ENCODE assay signal across 8 mouse cellular contexts in genomic region chr9:30940328-30940727, GRCm38 (mm10). TPM values are rescaled to one million over a fixed set of nuclear protein-coding genes. Genes with fewer than 3 reads are reported as not detected.
A peak's percentile ranks its signal among the peaks of the same experiment; 100 is the strongest.
DNase-seq lines count a peak whose midpoint lies in the region; ATAC-seq and TF ChIP-seq lines count a peak whose summit lies in the region.
"Had no signal": no experiment of that assay in that cellular context is flagged by ENCODE, and none has a peak within 500 bp of the region (broad histone marks: within the 10 kb centered on the region; RNA-seq: fewer than 3 reads in every experiment).

No protein-coding gene starts in this region.

- DNase-seq in T-cell, adult 2 months (ENCODE audit: low spot score) = peak; percentile 11
- DNase-seq in c-Kit-positive CD71-positive TER-119-positive erythroid progenitor cells, embryonic 14.5 days (ENCODE audit: low spot score) = peak; percentile 34
- DNase-seq in forebrain, embryonic 14.5 days (ENCODE audit: low spot score) = peak; percentile 93
- DNase-seq in hindbrain, embryonic 11.5 days (ENCODE audit: low spot score) = peak; percentile 94
- peak; percentile 88 to 98 for DNase-seq in layer of hippocampus, postnatal 25 days (ENCODE audit: extremely low spot score in 1 of 2, low spot score in 1 of 2)
- DNase-seq in spleen, adult 2 months (ENCODE audit: low read depth in 1 of 2, low spot score in 2 of 2) = peak in 1 of 2 experiments; percentile 23

- H3K27ac ChIP-seq in forebrain, embryonic 14.5 days (ENCODE audit: low read depth, low read length) = no peak overlapping the region
- no peak overlapping the region for H3K27ac ChIP-seq in hindbrain, embryonic 11.5 days (ENCODE audit: low read depth, low read length)
- H3K27ac ChIP-seq in spleen, adult 2 months (ENCODE audit: insufficient read depth, low read length) = no peak overlapping the region

- H3K4me1 ChIP-seq in forebrain, embryonic 14.5 days (ENCODE audit: control insufficient read depth, insufficient read depth, low read length) = 0 out of 2 replicates have a peak, but pooled peaks cover 3% of the 10 kb centered on the region
- no peaks in the 10 kb centered on the region for H3K4me1 ChIP-seq in hindbrain, embryonic 11.5 days (replicated peaks; ENCODE audit: control insufficient read depth, insufficient read depth, low read length)
- no peaks in the 10 kb centered on the region; the same call in 1 of the 2 replicates for H3K4me1 ChIP-seq in spleen, adult 2 months (ENCODE audit: control insufficient read depth, insufficient read depth, insufficient read length)

- H3K27me3 ChIP-seq in forebrain, embryonic 14.5 days (replicated peaks; ENCODE audit: control insufficient read depth, insufficient read depth, low read length) = peaks cover 34% of the 10 kb centered on the region
- peaks cover 34% of the 10 kb centered on the region for H3K27me3 ChIP-seq in hindbrain, embryonic 11.5 days (ENCODE audit: control insufficient read depth, insufficient read depth, low read length)
- H3K27me3 ChIP-seq in spleen, adult 2 months (ENCODE audit: control insufficient read depth, insufficient read depth, low read length) = peaks cover 14% of the 10 kb centered on the region

- no peak overlapping the region for H3K4me2 ChIP-seq in forebrain, embryonic 14.5 days (ENCODE audit: low read length)
- no peak overlapping the region for H3K4me2 ChIP-seq in hindbrain, embryonic 11.5 days (replicated peaks; ENCODE audit: low read depth, low read length)

- peak; percentile 43; the same call in 1 of the 2 replicates for ATAC-seq in forebrain, embryonic 14.5 days
- no peak for ATAC-seq in hindbrain, embryonic 11.5 days (ENCODE audit: low FRiP score)
- peak; percentile 86 for ATAC-seq in megakaryocyte progenitor cell, adult 5-6 weeks (replicated peaks; ENCODE audit: poor library complexity)

- no peak overlapping the region for H3K9ac ChIP-seq in forebrain, embryonic 14.5 days (ENCODE audit: low read length)
- H3K9ac ChIP-seq in hindbrain, embryonic 11.5 days (ENCODE audit: low read depth, low read length) = no peak overlapping the region

- TF ChIP-seq POLR2A in spleen, adult 2 months (IDR thresholded peaks at IDR 0.05; ENCODE audit: low read depth, low read length) = no peak

- no peaks in the 10 kb centered on the region for H3K9me3 ChIP-seq in forebrain, embryonic 14.5 days (replicated peaks; ENCODE audit: control insufficient read depth, low read length)
- no peaks in the 10 kb centered on the region for H3K9me3 ChIP-seq in hindbrain, embryonic 11.5 days (ENCODE audit: control insufficient read depth, low read length)
- H3K9me3 ChIP-seq: megakaryocyte, embryonic 14.5 days had no signal

- no peak overlapping the region for H3K4me3 ChIP-seq in forebrain, embryonic 14.5 days (ENCODE audit: low read depth, low read length)
- H3K4me3 ChIP-seq in hindbrain, embryonic 11.5 days (ENCODE audit: low read depth, low read length) = no peak overlapping the region
- H3K4me3 ChIP-seq in spleen, adult 2 months (ENCODE audit: extremely low read depth, insufficient read depth, insufficient read length) = no peak overlapping the region
- H3K4me3 ChIP-seq: megakaryocyte, embryonic 14.5 days had no signal

- no peaks in the 10 kb centered on the region for H3K36me3 ChIP-seq in forebrain, embryonic 14.5 days (ENCODE audit: control insufficient read depth, insufficient read depth, low read length)
- H3K36me3 ChIP-seq in hindbrain, embryonic 11.5 days (ENCODE audit: control insufficient read depth, insufficient read depth, low read length) = no peaks in the 10 kb centered on the region
- H3K36me3 ChIP-seq in spleen, adult 2 months (ENCODE audit: control insufficient read depth, insufficient read depth, low read length) = no peaks in the 10 kb centered on the region

- peak; percentile 54; the same call in 1 of the 2 replicates for TF ChIP-seq CTCF in spleen, adult 2 months (IDR thresholded peaks at IDR 0.05; ENCODE audit: extremely low read depth, insufficient read depth, insufficient read length, insufficient replicate concordance)

- WGBS in forebrain, embryonic 14.5 days = 5% methylated on average over 6 of the region's 6 CpGs
- WGBS in hindbrain, embryonic 11.5 days = 5% methylated on average over 6 of the region's 6 CpGs
- WGBS in spleen, adult 2 months = 7% methylated on average over 6 of the region's 6 CpGs

RNA-seq across cellular contexts. Expression of gene Adamts8, which starts 2.0 kb away (rescaled TPM):
- polyA plus RNA-seq in forebrain, embryonic 14.5 days (2014; fragmentation: Nextera tagmentation; extraction: Ambion mirVana) = 0.72 and 0.95 TPM in 2 replicates
- polyA plus RNA-seq in hindbrain, embryonic 11.5 days (2014; fragmentation: Nextera tagmentation; extraction: Ambion mirVana) = 1.4 and 1.5 TPM in 2 replicates
- total RNA-seq in layer of hippocampus, postnatal 25 days (2021) = 1 to 10 TPM; 4.4 to 4.5 TPM
- not detected in 2 replicates for total RNA-seq in megakaryocyte progenitor cell, adult 5-6 weeks (2015)
- not detected in 2 replicates for total RNA-seq in megakaryocyte progenitor cell, adult 5-6 weeks (2017)
- 0.83 and 1.3 TPM in 2 replicates for polyA plus RNA-seq in spleen, adult 2 months (2012; rRNA removed)

RNA-seq across cellular contexts. Expression of gene Adamts15, which starts 18.1 kb away (rescaled TPM):
- 2.4 and 2.8 TPM in 2 replicates for polyA plus RNA-seq in forebrain, embryonic 14.5 days (2014; fragmentation: Nextera tagmentation; extraction: Ambion mirVana)
- polyA plus RNA-seq in hindbrain, embryonic 11.5 days (2014; fragmentation: Nextera tagmentation; extraction: Ambion mirVana) = 3.4 and 3.9 TPM in 2 replicates
- total RNA-seq in layer of hippocampus, postnatal 25 days (2021) = 1 to 10 TPM; 3.9 to 5.4 TPM
- total RNA-seq in megakaryocyte progenitor cell, adult 5-6 weeks (2015) = not detected in 2 replicates
- total RNA-seq in megakaryocyte progenitor cell, adult 5-6 weeks (2017) = 0.08 TPM in 1 of 2 replicates, not detected in the other
- polyA plus RNA-seq in spleen, adult 2 months (2012; rRNA removed) = 0.43 and 0.61 TPM in 2 replicates
